Comparison of ENCODE assay signal across 35 mouse cellular contexts in genomic region chr2:171689102-171689501, GRCm38 (mm10).
"Had no signal": no experiment of that assay in that cellular context is flagged by ENCODE, and none has a peak within 500 bp of the region (broad histone marks: within the 10 kb centered on the region; RNA-seq: fewer than 3 reads in every experiment).

No protein-coding gene starts in this region.

- H3K4me2 ChIP-seq: heart, embryonic 12.5 days; heart, embryonic 13.5 days; heart, embryonic 15.5 days; hindbrain, embryonic 12.5 days; hindbrain, embryonic 13.5 days; hindbrain, embryonic 14.5 days; hindbrain, embryonic 15.5 days; intestine, embryonic 15.5 days; kidney, embryonic 15.5 days had no signal

- ATAC-seq: hindbrain, embryonic 16.5 days; hindbrain, postnatal 0 days; inflammation-experienced regulatory T-cells, adult 6 months; intestine, embryonic 15.5 days; intestine, embryonic 16.5 days; intestine, postnatal 0 days had no signal

- DNase-seq: heart, adult 2 months; heart, postnatal 10 days; heart, postnatal 14 days; heart, postnatal 36 days; heart, postnatal 4 days; kidney, adult 11 months; kidney, adult 18-20 months; kidney, adult 2 months; kidney, adult 8-10 months; kidney, adult 9 months; kidney, postnatal 10 days; kidney, postnatal 14 days; kidney, postnatal 25 days; kidney, postnatal 36 days; kidney, postnatal 4 days; layer of hippocampus, adult 9-11 months; layer of hippocampus, postnatal 36 days had no signal

- H3K27ac ChIP-seq: heart, adult 2 months; heart, embryonic 10.5 days; heart, embryonic 13.5 days; heart, embryonic 15.5 days; hindbrain, embryonic 10.5 days; hindbrain, embryonic 12.5 days; hindbrain, embryonic 13.5 days; hindbrain, embryonic 14.5 days; hindbrain, embryonic 15.5 days; hindbrain, postnatal 0 days; intestine, embryonic 15.5 days; kidney, embryonic 15.5 days; kidney, postnatal 0 days; layer of hippocampus, adult 2 months had no signal

- H3K4me3 ChIP-seq: heart, adult 2 months; heart, embryonic 10.5 days; heart, embryonic 12.5 days; heart, embryonic 13.5 days; heart, embryonic 15.5 days; hindbrain, embryonic 10.5 days; hindbrain, embryonic 12.5 days; hindbrain, embryonic 13.5 days; hindbrain, embryonic 15.5 days; intestine, embryonic 15.5 days; kidney, embryonic 15.5 days; layer of hippocampus, adult 2 months had no signal

- H3K9me3 ChIP-seq: heart, embryonic 10.5 days; heart, embryonic 12.5 days; heart, embryonic 13.5 days; heart, embryonic 15.5 days; hindbrain, embryonic 10.5 days; hindbrain, embryonic 12.5 days; hindbrain, embryonic 13.5 days; hindbrain, embryonic 15.5 days; intestine, embryonic 15.5 days; kidney, embryonic 15.5 days had no signal

- H3K9ac ChIP-seq: heart, embryonic 12.5 days; heart, embryonic 13.5 days; heart, embryonic 15.5 days; hindbrain, embryonic 12.5 days; hindbrain, embryonic 13.5 days; hindbrain, embryonic 14.5 days; hindbrain, embryonic 15.5 days; intestine, embryonic 15.5 days; kidney, embryonic 15.5 days had no signal

- H3K36me3 ChIP-seq: heart, embryonic 10.5 days; heart, embryonic 12.5 days; heart, embryonic 13.5 days; heart, embryonic 15.5 days; hindbrain, embryonic 10.5 days; hindbrain, embryonic 12.5 days; hindbrain, embryonic 13.5 days; hindbrain, embryonic 15.5 days; intestine, embryonic 15.5 days; kidney, embryonic 15.5 days had no signal

- H3K4me1 ChIP-seq: heart, embryonic 15.5 days; intestine, embryonic 15.5 days; kidney, embryonic 15.5 days had no signal

- H3K27me3 ChIP-seq: heart, embryonic 12.5 days; heart, embryonic 13.5 days; heart, embryonic 15.5 days; hindbrain, embryonic 12.5 days; hindbrain, embryonic 13.5 days; hindbrain, embryonic 15.5 days; intestine, embryonic 15.5 days; kidney, embryonic 15.5 days had no signal
